Mouse (Mus musculus) neural tube, embryonic 10.5 days (tissue): ENCODE data around the gene Amz1.

ENCODE experiments used
- DNase-seq: peaks from one replicate; pipeline ENCODE4 v3.0.0-alpha.2; 2017; ENCODE audit warnings: low spot score; ENCODE audit errors: extremely low spot score

Gene Amz1

DNA sequence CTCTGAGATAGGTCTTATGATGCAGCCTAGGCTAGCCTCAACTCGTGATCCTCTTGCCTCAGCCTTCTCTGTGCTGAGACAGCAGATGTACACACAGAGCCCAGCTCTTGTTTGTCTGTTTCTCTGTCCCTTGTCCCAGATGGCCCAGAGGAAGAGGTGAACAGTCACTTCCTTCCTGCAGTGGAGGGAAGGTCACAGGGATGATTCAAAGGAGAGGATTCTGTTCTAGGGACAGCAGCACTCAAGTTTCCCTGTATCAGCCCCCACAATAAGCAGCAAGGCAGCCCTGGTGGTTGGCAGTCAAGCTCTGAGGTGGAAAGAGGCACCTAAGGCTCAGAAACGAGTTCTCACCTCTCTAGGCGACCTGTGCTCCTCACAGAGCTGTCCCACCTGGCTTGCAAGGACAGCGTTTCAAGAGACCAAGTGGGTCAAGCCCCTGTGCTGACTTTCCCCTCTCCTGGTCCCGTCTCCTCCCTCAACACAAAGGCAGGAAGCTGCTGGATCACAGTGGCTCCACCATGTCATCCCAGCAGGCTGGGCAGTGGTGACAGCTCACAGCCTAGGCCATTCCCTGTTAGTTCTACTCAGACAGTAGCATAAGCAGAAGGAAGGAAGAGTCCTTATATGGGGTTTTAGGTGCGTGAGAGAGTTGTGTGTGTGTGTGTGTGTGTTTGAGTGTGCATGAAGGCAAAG is 41.1 kb downstream of the Amz1 start:
- DNase-seq: no peak

DNA sequence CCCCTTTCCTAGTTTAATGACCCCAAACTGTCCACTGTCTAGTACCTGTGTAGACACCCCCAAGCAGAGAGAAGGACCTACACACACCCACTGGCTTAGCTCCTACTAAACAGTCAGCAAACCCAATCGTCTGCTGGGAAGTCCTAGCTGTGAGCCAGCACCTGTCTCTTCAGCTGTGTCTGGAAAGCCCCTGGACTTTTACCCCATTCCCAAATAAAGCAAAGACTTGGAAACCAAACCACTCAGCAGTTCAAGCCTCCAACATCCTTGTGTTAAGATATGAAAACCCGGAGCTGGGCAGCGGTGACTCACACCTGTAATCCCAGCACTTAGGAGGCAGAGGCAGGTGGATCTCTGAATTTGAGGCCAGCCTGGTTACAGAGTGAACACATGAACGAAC is 42.6 kb downstream of the Amz1 start:
- DNase-seq: no peak

DNA sequence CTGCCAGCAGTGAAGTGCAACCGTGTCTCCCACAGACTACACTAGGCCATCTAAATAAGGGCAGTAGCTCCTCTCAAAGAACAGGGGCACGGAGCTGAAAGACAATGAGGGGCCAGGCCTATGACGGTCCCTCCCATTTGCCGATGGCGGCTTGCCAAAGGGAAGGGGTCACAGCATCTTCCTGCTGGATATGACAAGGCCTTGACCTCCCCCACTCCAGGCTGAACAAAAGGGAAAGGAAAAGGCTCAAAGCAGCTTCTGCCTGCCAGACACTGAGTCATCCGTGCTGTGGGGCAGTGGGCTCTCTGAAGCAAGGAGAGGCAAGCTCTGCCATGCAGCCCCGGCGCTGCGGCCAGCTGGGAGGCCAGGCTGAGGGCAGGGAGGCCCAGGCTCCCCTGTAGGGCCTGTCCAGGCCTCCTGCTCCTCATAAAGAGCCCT is 43.8 kb downstream of the Amz1 start:
- DNase-seq: peak; percentile 58

DNA sequence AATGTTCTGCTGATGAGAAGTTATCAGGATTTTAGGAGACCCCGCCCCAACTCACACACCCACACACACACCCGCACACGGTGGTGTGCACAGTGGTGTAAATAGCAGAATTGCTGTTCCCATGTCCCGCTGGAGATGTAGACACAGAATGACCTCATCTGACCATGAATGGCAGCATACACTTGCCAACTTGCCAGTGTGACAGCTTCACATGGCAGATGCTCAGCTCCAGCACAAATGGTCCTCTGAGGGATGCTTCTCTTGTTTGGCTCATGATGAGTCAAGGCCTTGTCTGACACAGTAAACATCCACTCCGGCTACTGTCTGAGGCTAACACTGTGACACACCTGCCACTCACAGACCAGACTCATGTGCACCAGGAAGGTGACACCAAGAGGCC is 44.4 kb downstream of the Amz1 start:
- DNase-seq: no peak

DNA sequence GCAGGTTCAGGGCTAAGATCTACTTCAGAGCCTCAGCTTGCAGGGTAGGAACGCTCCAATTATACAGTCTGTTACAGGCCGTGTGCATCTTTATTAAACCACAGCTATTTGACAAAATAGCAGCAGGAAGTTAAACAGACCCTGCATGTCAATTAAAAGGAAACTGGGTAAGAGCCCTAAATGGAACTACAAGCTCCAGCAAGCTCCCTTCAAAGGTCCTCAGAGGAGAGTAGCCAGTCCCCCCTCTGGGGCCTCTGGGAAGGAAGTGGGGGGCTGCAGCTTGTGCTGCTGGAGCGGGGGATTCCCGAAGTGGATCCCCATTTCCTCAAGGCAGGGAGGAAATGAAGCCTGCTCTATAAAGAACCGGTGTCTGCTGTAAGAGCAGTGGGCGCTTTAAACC is 47.7 kb downstream of the Amz1 start:
- no peak for DNase-seq

DNA sequence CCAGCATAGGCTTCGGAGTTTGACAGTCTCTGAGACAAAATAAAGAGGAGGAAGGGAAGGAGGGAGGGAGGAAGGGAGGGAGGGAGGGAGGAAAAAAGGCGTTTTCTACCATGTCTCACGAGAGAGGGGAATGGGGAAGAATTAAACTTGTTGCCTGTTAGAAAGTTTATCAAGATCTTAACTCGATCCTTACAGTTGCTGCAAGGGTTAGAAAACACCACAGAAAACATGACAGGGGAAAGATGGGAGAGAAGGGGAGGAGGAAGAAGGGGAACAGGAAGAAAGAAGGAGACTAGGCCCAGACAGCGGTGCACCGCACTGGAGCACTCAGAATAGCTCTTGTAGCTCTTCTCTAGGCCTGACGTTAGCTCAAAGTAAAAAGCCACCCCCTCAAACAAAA is 48.2 kb downstream of the Amz1 start:
- no peak for DNase-seq

DNA sequence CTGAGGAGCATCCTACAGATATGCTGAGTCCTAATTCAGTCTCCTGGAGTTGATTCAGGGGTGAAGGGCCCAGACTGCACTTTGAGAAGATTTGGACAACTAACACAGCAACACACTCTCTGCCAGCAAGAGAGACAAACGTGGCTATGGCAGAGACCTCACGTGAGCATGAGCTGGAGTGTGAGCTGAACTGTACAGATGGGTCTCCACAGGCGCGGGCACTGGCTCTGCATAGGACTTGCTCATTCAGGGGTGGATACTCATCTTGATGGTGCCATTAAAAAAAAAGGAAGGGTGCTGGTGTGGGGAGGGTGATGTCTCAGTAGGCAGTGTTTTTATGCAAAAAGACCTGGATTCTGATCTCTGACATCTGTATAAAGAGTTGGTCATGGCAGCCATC is 51.2 kb downstream of the Amz1 start:
- DNase-seq: no peak

DNA sequence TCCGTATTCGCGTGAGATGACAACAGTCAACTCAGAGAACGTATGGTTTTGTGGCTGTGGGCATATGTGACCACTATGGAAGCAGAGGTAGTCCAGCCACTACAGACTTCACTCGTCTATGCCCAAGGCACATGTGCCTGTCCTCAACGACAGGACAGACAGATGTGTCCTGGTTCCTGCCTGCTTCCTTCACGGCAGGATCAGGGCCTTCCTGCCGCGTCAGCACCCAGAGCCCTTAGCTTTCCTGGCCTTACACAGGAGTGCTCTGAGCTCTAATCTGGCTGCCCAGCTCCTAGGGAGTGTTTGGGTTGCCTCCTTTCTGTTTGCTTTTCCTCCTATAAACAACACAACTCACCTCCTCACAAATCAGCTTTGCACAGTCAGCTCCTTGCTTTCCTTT is 53.0 kb downstream of the Amz1 start:
- DNase-seq: no peak

DNA sequence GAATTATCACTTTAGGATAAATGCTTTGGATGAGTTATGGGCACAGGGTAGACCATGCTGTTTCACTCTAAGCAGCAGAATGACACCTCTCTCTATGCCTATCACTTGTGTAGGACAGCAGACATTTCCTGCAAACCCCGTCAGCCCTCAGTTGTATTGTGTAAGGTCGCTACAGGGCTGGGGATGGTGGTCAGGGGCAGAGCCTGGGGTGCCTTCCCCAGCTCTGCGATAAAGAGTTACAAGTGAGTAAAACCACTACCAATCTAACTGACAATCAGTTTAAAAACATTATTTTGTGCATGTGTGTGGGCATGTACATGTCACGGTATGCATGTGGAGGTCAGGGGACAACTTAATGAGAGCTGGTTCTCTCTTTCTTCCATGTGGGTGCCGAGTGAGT is 57.2 kb downstream of the Amz1 start:
- no peak for DNase-seq

DNA sequence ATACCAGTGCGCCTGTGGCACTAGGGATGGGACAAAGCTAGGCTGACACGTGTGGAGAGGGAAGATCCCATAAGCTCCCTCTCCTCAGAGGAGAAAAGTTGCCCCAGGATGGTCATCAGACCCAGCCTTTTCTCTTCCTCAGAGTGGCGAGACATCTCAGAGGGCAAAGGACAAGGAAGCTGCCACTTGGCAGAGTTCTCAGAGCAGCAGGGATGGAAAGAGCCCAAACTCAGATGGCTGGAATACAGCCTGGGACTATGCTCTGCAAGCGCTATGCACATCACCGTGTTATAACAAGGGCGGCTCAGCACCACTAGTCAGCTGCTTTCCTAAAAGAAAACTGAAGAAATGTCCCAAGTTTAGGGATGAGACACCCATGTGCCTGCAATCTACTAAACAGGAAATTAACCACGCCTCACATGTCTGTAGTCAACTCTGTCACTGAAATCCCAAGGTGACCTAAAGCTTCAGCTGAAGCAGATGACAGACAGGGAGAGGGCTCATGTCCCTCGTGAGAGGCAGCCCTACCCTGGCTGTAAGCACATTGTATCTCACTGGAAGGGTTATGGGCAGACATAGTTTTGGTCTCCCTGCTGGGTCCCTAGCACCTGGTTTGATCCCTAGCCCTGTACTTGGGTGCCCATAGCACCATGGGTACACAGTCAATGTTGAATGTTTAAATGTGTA is 58.1 kb downstream of the Amz1 start:
- DNase-seq: no peak

DNA sequence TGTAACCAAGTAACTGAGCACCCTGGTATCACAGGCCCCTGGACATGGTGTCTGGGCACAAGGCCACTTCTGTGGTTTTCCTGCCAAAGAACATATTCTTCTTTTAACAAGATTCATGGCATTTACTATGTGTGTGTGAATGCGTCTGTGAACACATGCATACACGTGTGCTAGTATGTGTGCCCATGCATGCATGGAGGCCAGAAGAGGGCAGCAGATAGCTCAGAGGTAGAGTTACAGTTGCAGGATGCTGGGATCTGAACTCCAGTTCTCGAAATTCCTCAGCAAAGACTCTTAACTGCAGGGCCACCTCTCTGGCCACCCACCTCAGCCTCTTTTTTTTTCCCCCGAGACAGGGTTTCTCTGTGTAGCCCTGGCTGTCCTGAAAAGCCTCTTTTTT is 59.6 kb downstream of the Amz1 start:
- no peak for DNase-seq

DNA sequence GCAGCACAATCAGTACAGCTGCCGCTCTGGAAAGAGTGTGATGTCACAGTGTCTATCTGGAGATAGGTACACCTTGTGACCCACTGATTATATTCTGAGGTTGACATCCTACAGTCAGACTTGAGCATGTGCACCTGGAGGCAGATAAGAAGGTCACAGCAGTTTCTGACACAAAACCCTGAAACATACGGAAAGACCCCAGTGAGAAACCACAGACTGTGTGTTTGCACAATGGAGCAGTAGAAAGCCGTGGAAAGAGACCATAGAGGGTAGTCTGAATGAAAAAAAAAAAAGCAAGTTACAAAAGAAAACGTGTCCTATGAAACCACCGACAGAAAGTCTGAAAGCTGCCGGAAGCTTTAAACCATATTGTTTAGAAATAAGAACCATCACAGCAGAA is 60.4 kb downstream of the Amz1 start:
- DNase-seq: no peak

DNA sequence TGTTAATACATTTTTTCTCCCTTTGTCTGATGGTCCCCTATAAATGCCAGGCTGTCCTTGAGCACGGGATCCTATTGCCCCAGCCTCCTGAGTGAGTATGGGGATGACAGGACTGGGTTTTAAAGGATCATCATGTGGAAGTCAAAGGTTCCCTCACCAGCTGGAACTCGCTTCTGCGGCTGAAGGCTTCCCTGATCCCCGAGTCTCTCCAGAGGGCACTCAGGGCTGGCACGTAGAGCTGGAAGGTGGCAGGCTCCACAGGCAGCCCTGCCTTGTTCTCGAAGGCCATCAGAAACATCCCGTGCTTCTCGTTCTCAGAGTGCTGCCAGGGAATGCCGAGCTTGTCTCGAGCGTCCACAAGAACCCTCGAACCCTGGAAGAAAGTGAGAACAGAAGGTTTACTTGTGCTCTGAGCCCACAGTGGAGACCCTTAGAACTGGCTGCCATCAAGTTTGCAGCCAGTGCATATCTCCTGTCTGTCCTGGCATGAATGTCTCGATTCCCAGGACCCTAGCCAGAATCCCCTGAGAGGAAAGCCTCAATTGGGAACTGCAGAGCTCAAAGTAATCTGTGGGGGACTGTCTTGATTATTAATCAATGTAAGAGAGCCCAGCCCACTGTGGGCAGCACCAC is 61.4 kb downstream of the Amz1 start:
- no peak for DNase-seq

DNA sequence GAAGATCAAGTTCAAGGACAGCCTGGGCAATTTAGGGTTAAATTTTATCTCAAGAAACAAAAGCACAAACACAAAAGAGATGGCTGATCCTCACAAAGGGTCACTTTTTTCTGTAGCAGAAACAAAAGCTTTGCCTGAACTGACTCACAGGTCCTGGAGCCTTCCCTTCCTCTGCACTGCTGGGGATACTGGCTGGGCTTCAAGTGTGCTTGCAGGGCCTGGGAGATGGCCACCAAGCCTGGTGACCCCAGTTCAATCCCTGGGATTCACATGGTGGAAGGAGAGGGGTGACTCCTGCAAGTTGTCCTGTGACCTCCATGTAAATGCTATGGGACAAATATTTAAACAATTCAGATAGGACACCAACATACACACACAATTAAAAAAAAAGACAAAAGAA is 65.6 kb downstream of the Amz1 start:
- no peak for DNase-seq

DNA sequence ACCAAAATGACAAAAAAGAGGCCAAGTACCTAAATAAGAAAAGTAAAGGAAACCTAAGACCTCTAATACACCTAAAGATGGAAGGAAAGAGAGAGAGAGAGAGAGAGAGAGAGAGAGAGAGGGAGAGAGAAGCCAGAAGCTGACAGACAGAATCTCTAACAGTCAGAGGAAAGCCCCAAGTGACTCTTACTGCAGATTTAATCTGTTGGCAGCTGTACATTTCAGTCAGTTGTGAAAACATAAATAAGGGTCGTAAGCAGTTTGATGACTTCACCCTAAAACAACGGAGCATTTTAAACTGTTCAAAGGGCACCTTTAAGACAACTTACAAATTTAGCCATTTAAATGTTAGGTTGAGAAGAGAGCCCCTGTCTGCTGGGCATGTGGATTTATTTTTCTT is 66.5 kb downstream of the Amz1 start:
- DNase-seq: no peak

DNA sequence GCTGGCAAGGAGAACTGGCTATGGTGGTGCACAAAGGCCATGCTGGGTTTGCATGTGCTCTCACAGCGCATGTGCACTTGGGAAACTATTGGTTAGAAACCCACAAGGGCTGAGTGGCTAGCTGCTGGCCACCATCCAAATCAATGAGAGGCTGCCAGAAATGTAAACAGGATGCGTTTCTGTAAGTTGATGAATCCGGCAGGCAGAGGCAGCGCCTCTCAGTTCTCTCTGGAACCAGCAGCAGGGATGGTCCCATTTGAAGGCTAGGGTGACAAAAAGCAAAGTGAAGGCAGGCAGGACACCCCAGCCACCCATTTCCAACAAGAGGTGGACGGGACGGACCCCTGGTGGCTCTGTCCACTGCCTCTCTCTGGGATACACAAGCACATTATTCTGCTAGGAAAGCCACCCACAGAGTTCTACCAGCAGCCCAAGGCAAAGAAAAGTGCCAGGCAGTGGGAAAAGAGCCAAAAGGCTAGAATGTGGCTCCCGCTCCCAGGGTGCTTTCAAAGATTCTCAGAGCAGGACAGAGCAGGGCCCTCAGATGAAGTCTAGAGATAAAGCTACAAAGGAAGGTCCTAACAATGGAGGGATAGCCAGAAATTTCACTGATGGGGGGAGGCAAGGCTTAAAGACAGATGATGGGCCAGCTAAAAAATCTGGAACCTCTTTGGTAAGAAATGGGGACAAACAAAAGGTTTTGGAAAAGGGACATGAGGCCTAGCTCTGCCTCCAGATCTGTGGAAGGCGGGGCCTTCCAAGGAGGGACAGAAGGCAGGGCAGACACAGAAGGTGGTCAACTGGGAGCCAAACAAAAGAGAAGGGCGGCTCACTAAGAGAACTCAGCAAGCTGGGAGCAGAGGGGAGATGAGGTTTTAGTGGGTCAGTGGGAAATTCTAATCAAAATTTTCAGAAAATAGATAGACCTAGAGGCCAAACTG is 67.3 kb downstream of the Amz1 start:
- DNase-seq: peak; percentile 24

DNA sequence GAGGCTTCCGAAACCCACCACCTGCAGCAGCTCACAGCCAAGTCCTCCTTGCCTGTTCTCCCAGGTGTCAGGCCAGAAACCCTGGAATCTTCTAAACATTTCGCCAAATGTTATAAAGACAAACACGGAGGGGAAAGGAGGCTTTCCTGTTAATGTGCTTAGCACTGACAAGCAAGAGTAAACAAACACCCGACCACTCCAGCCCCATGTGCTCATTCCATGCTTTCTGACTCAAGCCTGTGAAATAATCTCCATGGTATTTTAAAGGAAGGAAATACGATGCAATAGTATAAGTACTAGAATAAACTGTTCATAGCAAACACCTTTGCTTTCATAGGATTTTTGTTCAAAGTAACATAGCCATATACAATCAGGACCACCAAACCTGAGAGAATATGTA is 68.3 kb downstream of the Amz1 start:
- no peak for DNase-seq

DNA sequence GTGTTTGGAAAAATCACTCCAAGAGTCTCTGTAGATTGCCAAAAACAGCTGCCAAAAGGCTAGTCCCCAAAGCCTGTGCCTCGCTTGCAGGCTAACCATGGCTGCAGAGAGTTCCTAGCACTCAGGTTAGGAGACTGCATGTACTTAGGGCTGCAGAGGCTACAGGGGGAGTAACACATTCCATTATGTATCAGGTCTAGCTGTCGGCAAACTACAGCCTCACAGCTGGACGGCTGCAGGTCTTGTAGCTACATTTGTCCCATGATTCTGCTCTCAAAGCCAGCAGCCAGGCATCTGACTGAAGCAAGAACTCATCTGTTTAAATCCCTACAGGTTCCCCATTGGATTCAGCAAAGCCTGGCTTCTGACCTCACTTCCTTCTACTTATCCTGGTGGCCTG is 70.8 kb downstream of the Amz1 start:
- DNase-seq: no peak

DNA sequence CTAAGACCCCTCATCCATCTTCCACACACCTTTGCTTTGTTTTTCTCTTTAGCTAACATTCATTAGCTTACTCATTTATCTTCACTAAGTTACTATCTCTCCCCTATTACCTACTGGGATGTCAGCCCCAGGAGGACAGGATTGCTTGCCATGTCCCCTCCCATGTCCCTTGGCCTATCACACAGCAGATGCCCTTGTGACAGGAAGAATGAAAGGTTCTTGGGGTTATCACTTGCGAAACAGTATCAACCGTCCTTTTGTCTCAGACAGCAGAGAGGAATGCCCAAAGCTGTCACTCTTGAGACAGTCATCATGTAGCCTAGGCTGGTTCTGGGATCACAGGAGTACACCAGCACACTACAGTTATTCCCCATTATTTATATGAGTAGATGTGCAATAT is 71.2 kb downstream of the Amz1 start:
- DNase-seq: no peak

DNA sequence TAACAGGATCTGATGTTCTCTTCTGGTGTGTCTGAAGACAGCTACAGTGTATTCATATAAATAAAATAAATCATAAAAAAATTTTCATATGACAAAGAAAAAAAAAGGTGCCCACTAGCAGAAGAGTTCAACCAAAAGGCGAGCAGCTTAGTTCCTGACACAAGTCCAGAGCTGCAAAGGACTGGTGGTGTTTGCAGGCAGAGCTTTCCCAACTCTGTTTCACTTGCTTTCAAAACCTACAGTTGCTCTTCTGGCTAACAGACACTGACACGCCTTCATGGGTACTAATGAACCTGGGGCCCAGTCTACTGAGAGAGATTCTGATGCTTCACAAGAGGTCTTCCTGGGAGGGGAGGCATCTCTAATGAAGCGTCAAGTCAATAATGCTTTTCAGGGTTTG is 72.1 kb downstream of the Amz1 start:
- no peak for DNase-seq

DNA sequence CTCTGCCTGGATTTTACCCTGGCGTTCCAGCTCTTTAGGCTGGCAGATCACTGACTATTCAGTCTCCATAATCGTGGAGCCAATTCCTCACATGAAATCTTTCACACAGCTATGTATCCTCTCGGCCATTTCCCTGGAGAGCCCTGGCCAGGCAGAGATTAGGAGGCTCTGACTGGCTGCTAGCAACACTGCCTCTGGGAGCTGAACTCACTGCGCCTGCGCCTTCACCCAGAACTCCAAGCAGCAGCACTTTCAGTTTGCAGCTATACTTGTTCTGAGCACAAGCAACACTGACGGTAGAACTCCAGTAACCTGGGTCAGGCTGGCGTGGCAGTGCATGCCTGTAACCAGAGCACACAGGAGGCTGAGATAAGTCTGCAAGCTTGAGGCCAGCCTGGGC is 74.2 kb downstream of the Amz1 start:
- no peak for DNase-seq

DNA sequence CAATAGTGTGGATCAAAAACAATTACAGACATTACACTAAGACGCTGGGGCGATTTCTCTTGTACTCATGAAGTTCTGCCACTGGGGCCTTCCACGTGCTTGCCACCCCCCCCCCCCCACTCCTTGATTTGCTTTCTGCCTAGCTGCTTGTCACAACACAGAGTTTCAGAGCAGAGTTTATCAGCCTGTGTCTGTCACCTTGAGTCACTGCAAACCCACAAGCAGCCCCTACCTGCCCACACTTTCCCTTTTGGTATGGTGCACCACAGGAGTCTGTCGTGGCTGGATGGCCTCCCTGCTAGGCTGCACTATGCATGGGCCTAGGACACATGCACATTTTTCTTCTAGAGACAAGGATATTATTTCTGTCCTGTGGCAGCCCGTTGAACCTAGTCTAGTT is 74.8 kb downstream of the Amz1 start:
- no peak for DNase-seq
